Mouse (Mus musculus) heart, embryonic 12.5 days (tissue): ENCODE results near the gene Cdc42se2. TPM values are rescaled to one million over a fixed set of nuclear protein-coding genes. Genes with fewer than 3 reads are reported as not detected.

Experiments
- ATAC-seq: fragments of 200-750 bp; cut with Nextera tagmentation; 2 replicates; pipeline ENCODE4 v1.8.0; 2017; ENCODE audit warnings: moderate TSS enrichment, moderate library complexity; ENCODE audit not compliant: insufficient number of reproducible peaks, low FRiP score
- H3K27ac ChIP-seq: fragments of 300-500 bp; sonication (generic); 2 replicates; pipeline ENCODE4 v1.5.1; 2016; ENCODE audit warnings: mild to moderate bottlenecking, moderate library complexity; ENCODE audit not compliant: poor library complexity, severe bottlenecking
- H3K27me3 ChIP-seq: fragments of 300-500 bp; sonication (generic); replicated peaks from 2 replicates; pipeline ENCODE4 v1.6.1; 2016; ENCODE audit warnings: mild to moderate bottlenecking, moderate library complexity
- H3K36me3 ChIP-seq: fragments of 300-500 bp; sonication (generic); 2 replicates; pipeline ENCODE4 v1.6.1; 2016; ENCODE audit warnings: mild to moderate bottlenecking, moderate library complexity
- H3K4me1 ChIP-seq: fragments of 300-500 bp; sonication (generic); replicated peaks from 2 replicates; pipeline ENCODE4 v1.6.1; 2016; ENCODE audit warnings: mild to moderate bottlenecking
- H3K4me2 ChIP-seq: fragments of 300-500 bp; sonication (generic); 2 replicates; pipeline ENCODE4 v1.6.1; 2016; ENCODE audit warnings: mild to moderate bottlenecking, moderate library complexity
- H3K4me3 ChIP-seq: fragments of 300-500 bp; sonication (generic); 2 replicates; pipeline ENCODE4 v1.5.1; 2016; ENCODE audit warnings: mild to moderate bottlenecking
- H3K9ac ChIP-seq: fragments of 300-500 bp; sonication (generic); 2 replicates; pipeline ENCODE4 v1.6.1; 2016; ENCODE audit warnings: mild to moderate bottlenecking, moderate library complexity
- H3K9me3 ChIP-seq: fragments of 300-500 bp; sonication (generic); replicated peaks from 2 replicates; pipeline ENCODE4 v1.6.1; 2016; ENCODE audit warnings: mild to moderate bottlenecking, moderate library complexity
- WGBS: fragments of 180-500 bp; shearing (Covaris S2); methylation state at CpG from one replicate; pipeline ENCODE4 v1.1.7; 2016; 5-methylcytosine and 5-hydroxymethylcytosine counted together
- polyA plus RNA-seq: library from polyadenylated mRNA; unstranded; fragments of >200 nt; fragmentation: Nextera tagmentation; extraction: Ambion mirVana; gene quantifications from 2 replicates; pipeline ENCODE4 v1.2.1, GENCODE M21; 2016

Gene Cdc42se2
- polyA plus RNA-seq, 1 experiment from 2014 or later = 68.9 TPM

DNA sequence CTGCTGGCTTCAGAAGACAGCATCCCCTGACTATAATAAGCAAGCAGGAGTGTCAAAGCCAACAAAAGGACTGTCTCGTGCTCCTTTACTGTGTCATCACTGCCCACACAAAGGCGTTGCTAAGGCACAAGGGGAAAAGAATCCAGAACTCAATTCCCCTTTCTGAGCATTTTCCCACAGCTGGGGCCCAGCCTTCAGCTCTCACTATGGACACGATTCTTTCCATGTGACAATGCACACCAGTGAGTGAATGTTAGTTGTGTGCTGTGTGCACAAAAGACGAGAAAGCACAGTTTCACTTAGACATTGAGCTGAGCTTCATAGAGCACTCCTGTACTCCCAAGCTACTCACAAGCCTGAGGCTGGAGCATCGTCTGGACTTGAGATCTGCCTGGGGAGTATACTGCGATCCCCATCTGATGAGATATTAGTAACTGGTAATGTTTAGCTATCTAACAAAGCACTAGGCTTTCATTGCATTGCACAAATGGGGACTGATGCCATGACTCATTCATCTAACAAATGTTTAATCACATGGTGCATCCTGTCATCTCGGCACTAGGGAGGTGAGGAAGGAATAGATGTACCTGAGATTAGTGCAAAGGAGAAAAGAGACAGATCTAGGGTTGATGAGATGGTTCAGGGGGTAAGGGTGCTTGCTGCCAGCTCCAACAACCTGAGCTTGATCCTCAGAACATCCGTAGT lies 25.5 kb upstream of the Cdc42se2 start:
- 64% methylated on average over 8 of the region's 8 CpGs for WGBS
- no peak for ATAC-seq
- no peak overlapping the region for H3K27ac ChIP-seq

DNA sequence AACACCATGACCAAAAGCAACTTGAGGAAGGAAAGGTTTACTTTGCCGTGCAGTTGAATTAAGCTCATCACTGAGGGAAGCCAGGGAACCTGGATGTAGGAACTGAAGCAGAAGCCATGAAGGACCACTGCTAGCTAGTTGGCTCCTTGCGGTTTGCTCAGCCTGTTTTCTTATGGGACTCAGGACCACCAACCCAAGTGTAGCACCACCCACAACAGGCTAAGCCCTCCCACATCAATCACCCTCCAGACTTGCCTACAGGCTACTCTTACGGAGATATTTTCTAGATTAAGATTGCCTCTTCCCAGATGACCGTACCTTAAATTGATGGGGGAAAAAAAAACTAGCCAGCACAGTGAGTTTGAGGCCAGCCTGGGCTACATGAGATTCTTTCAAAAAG lies 24.8 kb upstream of the Cdc42se2 start:
- no peak for ATAC-seq
- Histone ChIP-seq H3K36me3 (no peaks in the 10 kb centered on the region), H3K4me3 (no peak overlapping the region), H3K27me3 (peaks cover 3% of the 10 kb centered on the region; the same call in 1 of the 2 replicates), H3K9ac (no peak overlapping the region), H3K27ac (no peak overlapping the region), H3K4me2 (no peak overlapping the region), H3K4me1 (0 out of 2 replicates have a peak, but pooled peaks cover under 1% of the 10 kb centered on the region), H3K9me3 (no peaks in the 10 kb centered on the region)
- WGBS = 63% methylated on average over 4 of the region's 4 CpGs

More for the DNA sequence above, 25.5 kb upstream of the Cdc42se2 start:
- H3K9me3 ChIP-seq = no peaks in the 10 kb centered on the region
- no peak overlapping the region for H3K4me2 ChIP-seq
- H3K9ac ChIP-seq = no peak overlapping the region
- no peaks in the 10 kb centered on the region for H3K36me3 ChIP-seq
- no peak overlapping the region for H3K4me3 ChIP-seq
- H3K27me3 ChIP-seq = peaks cover 3% of the 10 kb centered on the region; the same call in 1 of the 2 replicates
- H3K4me1 ChIP-seq = 0 out of 2 replicates have a peak, but pooled peaks cover 3% of the 10 kb centered on the region

DNA sequence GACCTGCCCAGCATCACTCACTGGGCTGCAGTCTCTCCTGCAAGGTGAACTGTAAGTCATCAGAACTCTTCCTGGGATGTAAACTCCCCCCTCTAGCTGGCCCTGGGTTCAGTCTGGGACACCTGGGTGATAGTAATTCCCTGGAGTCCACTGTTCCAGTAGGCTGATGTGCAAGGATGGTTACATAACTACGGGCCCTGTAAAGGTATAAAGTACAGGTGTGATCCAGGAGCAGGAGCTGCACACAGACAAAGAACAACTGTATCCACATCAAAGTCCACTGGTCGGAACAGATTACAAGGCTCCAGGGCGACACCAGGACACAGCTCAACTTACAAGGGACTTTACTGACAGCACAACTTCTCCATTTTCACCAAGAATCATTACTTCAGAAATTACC lies 23.6 kb upstream of the Cdc42se2 start:
- 69% methylated on average over 3 of the region's 3 CpGs for WGBS
- Histone ChIP-seq H3K4me1 (no peaks in the 10 kb centered on the region), H3K9me3 (no peaks in the 10 kb centered on the region), H3K4me3 (no peak overlapping the region), H3K4me2 (no peak overlapping the region), H3K9ac (no peak overlapping the region), H3K27me3 (peaks cover 3% of the 10 kb centered on the region; the same call in 1 of the 2 replicates), H3K36me3 (no peaks in the 10 kb centered on the region), H3K27ac (no peak overlapping the region)
- no peak for ATAC-seq

DNA sequence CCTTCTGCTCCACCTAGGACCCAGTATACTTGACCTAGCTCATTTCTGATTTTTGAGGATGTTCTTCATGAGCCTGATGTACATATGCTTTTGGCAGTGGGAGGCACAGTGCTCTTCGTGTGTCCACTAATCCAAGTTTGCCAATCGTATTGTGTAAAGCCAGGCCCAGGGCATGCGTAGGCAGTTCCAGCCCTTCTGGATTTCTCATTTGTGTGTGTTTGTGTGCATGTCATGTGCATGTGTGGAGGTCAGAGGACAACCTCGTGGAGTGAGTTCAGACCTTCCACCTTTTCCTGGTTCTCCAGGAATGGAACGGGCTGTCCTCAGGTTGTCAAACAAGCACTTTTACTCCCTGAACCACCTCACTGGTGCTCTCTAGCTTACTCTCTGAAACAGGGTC lies 22.1 kb upstream of the Cdc42se2 start:
- peaks cover 3% of the 10 kb centered on the region; the same call in 1 of the 2 replicates for H3K27me3 ChIP-seq
- no peak overlapping the region for H3K27ac ChIP-seq
- no peak overlapping the region for H3K4me3 ChIP-seq
- no peaks in the 10 kb centered on the region for H3K4me1 ChIP-seq
- no peak for ATAC-seq
- no peak overlapping the region for H3K4me2 ChIP-seq
- 81% methylated on average over 5 of the region's 5 CpGs for WGBS
- no peak overlapping the region for H3K9ac ChIP-seq
- H3K9me3 ChIP-seq = 0 out of 2 replicates have a peak, but pooled peaks cover 3% of the 10 kb centered on the region
- H3K36me3 ChIP-seq = no peaks in the 10 kb centered on the region

DNA sequence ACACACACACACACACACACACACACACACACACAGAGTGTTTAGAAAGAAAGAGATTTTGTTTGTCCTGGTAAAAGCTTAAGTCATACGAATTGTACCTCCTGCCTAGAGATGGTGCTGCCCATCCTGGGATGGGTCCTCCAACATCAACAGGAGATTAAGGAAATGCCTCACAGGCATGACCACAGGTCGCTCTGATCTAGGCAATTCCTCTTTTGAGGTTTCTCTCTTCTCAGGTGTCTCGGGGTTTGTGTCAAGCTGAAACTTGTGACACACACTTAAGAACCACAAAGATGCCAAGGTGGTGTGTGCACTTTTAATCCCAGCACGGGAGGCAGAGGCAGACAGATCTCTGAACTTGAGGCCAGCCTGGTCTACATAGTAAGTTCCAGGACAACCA lies 20.7 kb upstream of the Cdc42se2 start:
- peaks cover 3% of the 10 kb centered on the region; the same call in 1 of the 2 replicates for H3K27me3 ChIP-seq
- H3K36me3 ChIP-seq = no peaks in the 10 kb centered on the region
- ATAC-seq = no peak
- no peak overlapping the region for H3K4me3 ChIP-seq
- H3K4me2 ChIP-seq = no peak overlapping the region
- 75% methylated on average over 4 of the region's 4 CpGs for WGBS
- no peaks in the 10 kb centered on the region for H3K4me1 ChIP-seq
- no peak overlapping the region for H3K27ac ChIP-seq
- 0 out of 2 replicates have a peak, but pooled peaks cover 3% of the 10 kb centered on the region for H3K9me3 ChIP-seq
- no peak overlapping the region for H3K9ac ChIP-seq

DNA sequence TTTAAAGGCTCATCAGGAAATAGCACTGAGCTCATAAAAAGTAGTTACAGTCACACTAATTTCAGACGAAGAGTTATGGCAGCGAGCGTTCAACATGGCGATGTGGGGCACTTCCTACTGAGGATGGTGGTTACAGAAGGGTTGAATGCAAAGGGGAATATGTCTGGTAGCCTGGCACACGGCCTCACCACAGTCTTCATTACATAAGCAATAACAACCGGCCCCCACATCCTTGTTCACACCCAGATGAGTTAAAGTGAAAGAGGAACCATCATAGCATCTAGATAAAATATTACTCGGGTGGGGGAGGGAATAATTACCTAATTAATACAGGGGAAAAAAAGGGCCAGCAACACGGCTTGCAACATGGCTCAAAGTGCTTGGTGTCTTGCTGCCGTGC lies 20.2 kb upstream of the Cdc42se2 start:
- Histone ChIP-seq H3K36me3 (no peaks in the 10 kb centered on the region), H3K9ac (no peak overlapping the region), H3K4me1 (no peaks in the 10 kb centered on the region), H3K27me3 (peaks cover 3% of the 10 kb centered on the region; the same call in 1 of the 2 replicates), H3K4me3 (no peak overlapping the region), H3K4me2 (no peak overlapping the region), H3K9me3 (0 out of 2 replicates have a peak, but pooled peaks cover 3% of the 10 kb centered on the region), H3K27ac (no peak overlapping the region)
- ATAC-seq = no peak
- WGBS = 80% methylated on average over 9 of the region's 9 CpGs

DNA sequence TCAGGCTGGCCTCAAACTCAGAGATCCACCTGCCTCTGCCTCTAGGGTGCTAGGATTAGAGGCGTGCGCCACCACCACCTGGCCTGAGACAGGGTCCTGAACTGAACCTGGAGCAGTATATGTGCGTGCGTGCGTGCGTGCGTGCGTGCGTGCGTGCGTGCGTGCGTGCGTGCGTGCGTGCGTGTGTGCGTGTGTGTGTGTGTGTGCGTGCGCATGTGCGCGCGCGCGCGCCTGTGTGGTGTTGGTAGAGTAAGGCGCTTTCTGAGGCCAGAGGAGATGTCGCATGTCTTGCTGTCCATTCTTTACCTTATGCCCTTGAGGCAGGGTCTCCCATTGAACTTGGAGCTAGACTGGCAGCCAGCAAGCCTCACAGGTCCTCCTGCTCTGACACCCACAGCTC lies 19.4 kb upstream of the Cdc42se2 start:
- 93% methylated on average over 28 of the region's 28 CpGs for WGBS
- 0 out of 2 replicates have a peak, but pooled peaks cover 3% of the 10 kb centered on the region for H3K9me3 ChIP-seq
- no peaks in the 10 kb centered on the region for H3K4me1 ChIP-seq
- H3K27me3 ChIP-seq = peaks cover 3% of the 10 kb centered on the region; the same call in 1 of the 2 replicates
- H3K27ac ChIP-seq = no peak overlapping the region
- H3K4me2 ChIP-seq = no peak overlapping the region
- no peak for ATAC-seq
- no peak overlapping the region for H3K4me3 ChIP-seq
- no peak overlapping the region for H3K9ac ChIP-seq
- H3K36me3 ChIP-seq = no peaks in the 10 kb centered on the region

DNA sequence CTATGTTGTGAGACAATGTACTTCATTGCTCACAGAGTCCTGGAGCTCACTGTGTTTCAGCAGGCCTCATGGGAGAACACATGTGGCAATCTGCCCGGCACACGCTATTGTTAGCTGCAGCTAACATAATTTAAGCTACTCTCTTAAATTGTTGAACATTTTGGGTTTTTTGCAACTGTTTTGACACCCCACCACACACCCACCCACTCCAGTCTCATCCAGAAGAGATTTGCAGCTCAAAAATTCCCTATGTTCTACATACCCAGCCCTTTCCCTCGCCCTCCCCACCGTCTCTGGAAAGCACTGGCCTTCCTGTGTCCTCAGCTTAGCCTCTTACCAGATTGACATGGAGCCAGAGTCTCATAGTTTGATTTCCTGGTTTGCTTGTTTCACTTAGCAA lies 17.7 kb upstream of the Cdc42se2 start:
- H3K4me3 ChIP-seq = no peak overlapping the region
- H3K27ac ChIP-seq = no peak overlapping the region
- H3K9me3 ChIP-seq = 0 out of 2 replicates have a peak, but pooled peaks cover 3% of the 10 kb centered on the region
- 0 out of 2 replicates have a peak, but pooled peaks cover 3% of the 10 kb centered on the region for H3K27me3 ChIP-seq
- H3K4me1 ChIP-seq = no peaks in the 10 kb centered on the region
- no peak for ATAC-seq
- 83% methylated on average over 4 of the region's 4 CpGs for WGBS
- no peak overlapping the region for H3K9ac ChIP-seq
- H3K36me3 ChIP-seq = no peaks in the 10 kb centered on the region
- no peak overlapping the region for H3K4me2 ChIP-seq

DNA sequence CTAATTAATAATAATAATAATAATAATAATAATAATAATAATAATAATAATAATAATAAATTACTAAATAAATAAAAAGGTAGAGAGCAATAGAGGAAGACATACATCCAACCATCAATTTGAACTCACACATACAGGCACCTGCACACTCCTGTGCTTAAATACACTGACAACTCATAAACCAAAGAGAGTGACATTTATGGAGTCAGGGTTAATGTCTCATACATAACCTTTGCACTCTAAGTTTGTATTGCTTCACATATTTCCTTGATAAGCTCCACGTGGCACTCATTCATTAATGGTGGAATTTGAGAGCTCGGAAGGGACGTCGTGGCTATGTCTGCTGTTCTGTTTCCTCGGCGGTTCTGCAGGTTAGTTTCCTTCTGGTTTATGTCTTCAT lies 15.1 kb upstream of the Cdc42se2 start:
- WGBS = 60% methylated on average over 6 of the region's 6 CpGs
- ATAC-seq = no peak
- H3K9me3 ChIP-seq = 0 out of 2 replicates have a peak, but pooled peaks cover 3% of the 10 kb centered on the region
- no peaks in the 10 kb centered on the region for H3K27me3 ChIP-seq
- H3K36me3 ChIP-seq = no peaks in the 10 kb centered on the region
- H3K9ac ChIP-seq = no peak overlapping the region
- H3K4me3 ChIP-seq = no peak overlapping the region
- H3K4me2 ChIP-seq = no peak overlapping the region
- H3K4me1 ChIP-seq = no peaks in the 10 kb centered on the region
- H3K27ac ChIP-seq = no peak overlapping the region

DNA sequence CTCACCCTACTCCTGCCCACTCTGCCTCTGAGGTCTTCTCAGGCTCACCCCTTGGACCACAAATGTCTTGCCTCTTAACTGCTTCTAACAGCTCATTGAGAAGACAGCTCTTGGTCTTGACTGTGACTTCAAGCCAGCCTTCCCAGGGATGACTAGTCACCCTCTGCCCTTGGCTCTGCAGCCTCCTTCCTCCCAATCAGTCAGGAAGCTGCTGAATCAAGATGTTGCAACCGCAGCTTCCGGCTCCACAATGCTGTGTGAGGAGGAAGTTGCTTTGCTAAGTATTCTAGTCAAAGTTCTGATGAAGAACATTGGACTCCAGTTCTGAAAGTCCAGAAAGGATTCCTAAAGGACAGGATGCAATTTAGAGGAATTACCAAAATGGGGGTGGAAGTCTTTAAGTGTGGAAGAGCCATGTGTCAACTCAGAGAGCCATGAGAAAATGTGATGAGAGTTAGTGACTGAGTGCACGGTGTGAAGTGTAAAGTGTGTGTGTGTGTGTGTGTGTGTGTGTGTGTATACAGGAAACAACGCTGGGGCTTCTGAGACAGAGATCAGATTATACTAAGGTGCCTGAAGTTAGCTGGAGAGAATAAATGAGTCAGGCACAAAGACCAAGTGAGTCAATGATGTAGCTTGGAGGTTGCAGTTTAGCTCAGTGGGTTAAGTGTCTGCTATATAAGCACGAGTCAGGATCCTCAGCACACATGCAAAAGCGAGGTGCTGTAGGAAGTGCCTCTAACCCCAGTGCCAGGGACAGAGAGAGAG lies 14.5 kb upstream of the Cdc42se2 start:
- no peaks in the 10 kb centered on the region for H3K27me3 ChIP-seq
- H3K9me3 ChIP-seq = 0 out of 2 replicates have a peak, but pooled peaks cover 3% of the 10 kb centered on the region
- no peaks in the 10 kb centered on the region for H3K4me1 ChIP-seq
- ATAC-seq = no peak
- H3K36me3 ChIP-seq = no peaks in the 10 kb centered on the region
- H3K9ac ChIP-seq = no peak overlapping the region
- no peak overlapping the region for H3K27ac ChIP-seq
- no peak overlapping the region for H3K4me2 ChIP-seq
- no peak overlapping the region for H3K4me3 ChIP-seq
- WGBS = 61% methylated on average over 6 of the region's 6 CpGs

DNA sequence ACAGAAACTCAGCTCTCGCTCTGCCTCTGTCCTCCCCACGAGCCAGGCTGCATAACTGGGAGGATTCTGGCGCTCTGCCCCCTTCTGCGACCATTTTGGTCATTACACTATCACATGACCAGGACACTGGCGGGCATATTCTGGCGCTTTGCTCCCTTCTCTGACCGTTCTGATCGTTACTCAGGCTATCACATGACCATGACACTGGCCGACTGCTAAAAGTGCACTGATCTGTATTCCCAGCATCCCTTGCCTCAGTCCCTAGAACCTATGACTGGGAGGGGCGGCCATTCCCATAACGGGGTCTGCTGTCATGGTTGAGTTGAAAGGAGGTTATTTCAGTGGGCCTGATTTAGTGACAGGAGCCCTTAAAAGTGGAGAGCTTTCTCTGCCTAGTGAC lies 9.1 kb upstream of the Cdc42se2 start:
- ATAC-seq = no peak
- H3K4me2 ChIP-seq = no peak overlapping the region
- no peaks in the 10 kb centered on the region for H3K27me3 ChIP-seq
- no peak overlapping the region for H3K27ac ChIP-seq
- H3K36me3 ChIP-seq = no peaks in the 10 kb centered on the region
- no peak overlapping the region for H3K9ac ChIP-seq
- no peaks in the 10 kb centered on the region for H3K9me3 ChIP-seq
- 0 out of 2 replicates have a peak, but pooled peaks cover 5% of the 10 kb centered on the region for H3K4me1 ChIP-seq
- WGBS = 76% methylated on average over 11 of the region's 11 CpGs
- no peak overlapping the region for H3K4me3 ChIP-seq
